Mouse (Mus musculus) adrenal gland, adult 8-10 months (tissue): ENCODE measurements at regions not wholly inside any gene's neighbourhood (a gene's known extent, or its start where the extent isn't known, plus 50 kb on each side); places are given as distances from the start of the nearest gene placed in this dataset.

Experiments
- DNase-seq: peaks from one replicate; pipeline ENCODE4 v3.0.0; 2022

- DNase-seq = no peak
Observed at GRCm38 (mm10) chr19:6644871-6645270, 102.0 kb upstream of the Slc22a12 start.

- DNase-seq = peak; percentile 22
Observed at GRCm38 (mm10) chr19:6639681-6640080, 96.8 kb upstream of the Slc22a12 start.

DNA sequence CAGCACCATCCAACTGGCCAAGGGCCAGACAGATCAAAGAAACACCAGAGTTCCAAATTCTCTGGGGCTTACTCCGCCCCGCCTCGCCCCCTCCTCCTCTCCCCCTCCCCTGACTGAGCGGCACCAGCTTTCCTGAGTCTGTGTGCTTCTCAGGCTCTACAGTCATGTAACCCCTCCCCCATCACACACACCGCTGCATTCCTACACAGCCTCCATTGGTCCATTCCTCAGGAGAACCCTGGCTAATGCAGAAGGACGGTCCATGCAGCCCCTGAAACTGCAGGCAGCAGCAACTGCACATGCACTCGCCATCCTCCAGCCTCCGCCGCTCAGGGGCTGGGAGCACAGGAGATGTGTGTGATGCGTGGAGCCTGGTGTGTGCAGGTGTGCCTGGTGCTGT, 90.6 kb upstream of the Slc22a12 start:
- no peak for DNase-seq

GRCm38 (mm10) chr19:6631817-6632216, 89.0 kb upstream of the Slc22a12 start:
- no peak for DNase-seq

DNA sequence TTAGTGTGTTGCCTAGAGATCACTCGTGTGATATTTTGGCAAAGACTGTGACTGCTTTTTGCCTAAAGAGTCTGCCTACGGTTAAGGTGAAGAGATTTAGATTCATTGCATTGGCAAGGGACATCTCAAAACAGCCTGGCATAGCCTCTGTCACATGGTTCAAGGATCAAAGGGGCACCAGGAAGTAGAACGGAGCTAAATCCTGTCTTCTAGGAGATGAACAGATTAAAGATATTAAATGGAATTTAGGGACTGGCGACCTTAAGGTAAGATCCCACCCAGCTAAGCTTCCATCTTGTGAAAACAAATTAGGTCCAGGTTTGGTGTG, 87.7 kb upstream of the Slc22a12 start:
- no peak for DNase-seq

GRCm38 (mm10) chr19:6629911-6630612, 87.2 kb upstream of the Slc22a12 start:
- no peak for DNase-seq

- no peak for DNase-seq
Observed at GRCm38 (mm10) chr19:6625574-6625973, 82.7 kb upstream of the Slc22a12 start.

- DNase-seq = no peak
Observed at GRCm38 (mm10) chr19:6621023-6621422, 78.2 kb upstream of the Slc22a12 start.

DNA sequence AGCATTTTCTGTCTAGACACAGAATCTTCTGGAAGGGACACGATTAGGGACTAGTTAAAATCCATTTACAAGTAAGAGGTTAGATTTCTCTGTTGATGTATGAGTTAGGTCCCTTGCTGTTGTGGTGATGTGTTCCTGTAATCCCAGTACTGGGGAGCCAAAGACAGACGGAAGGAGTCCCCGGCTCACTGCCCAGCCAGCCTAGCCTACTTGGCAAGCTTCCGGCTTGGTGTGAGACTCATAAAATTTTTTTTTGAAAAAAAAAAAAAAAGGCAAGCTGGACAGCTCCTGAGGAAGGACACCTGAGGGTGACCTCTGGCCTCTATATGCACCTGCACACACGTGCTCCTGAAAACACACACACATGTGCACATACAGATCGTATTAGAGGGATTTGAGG, 76.7 kb upstream of the Slc22a12 start:
- DNase-seq = no peak

DNA sequence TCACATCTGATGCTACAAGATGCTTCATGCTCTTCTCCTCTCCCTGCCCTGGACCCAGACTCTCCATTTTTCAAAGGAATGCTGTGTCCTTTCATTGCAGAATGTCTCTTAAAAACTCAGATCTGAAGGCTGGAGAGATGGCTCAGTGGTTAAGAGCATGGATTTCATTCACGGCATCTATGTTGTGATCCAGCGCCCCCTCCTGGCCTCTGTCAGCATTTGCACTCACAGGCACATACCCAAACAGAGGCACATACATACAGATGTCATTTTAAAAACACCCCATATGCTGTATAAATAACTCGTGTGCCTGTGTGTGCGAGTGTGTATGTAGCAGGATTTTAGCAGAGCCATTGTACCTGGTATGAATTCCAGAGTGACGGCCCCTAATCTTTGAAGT, 73.8 kb upstream of the Slc22a12 start:
- DNase-seq = no peak

GRCm38 (mm10) chr19:6612441-6612840, 69.6 kb upstream of the Slc22a12 start:
- no peak for DNase-seq

- DNase-seq = no peak
Observed at GRCm38 (mm10) chr19:6611921-6612320, 69.1 kb upstream of the Slc22a12 start.

- DNase-seq = no peak
Observed at GRCm38 (mm10) chr19:6610715-6611114, 67.9 kb upstream of the Slc22a12 start.

GRCm38 (mm10) chr19:6610051-6610450, 67.2 kb upstream of the Slc22a12 start:
- no peak for DNase-seq

GRCm38 (mm10) chr19:6607501-6607900, 64.7 kb upstream of the Slc22a12 start:
- DNase-seq = no peak

GRCm38 (mm10) chr19:6606667-6607066, 63.8 kb upstream of the Slc22a12 start:
- no peak for DNase-seq

DNA sequence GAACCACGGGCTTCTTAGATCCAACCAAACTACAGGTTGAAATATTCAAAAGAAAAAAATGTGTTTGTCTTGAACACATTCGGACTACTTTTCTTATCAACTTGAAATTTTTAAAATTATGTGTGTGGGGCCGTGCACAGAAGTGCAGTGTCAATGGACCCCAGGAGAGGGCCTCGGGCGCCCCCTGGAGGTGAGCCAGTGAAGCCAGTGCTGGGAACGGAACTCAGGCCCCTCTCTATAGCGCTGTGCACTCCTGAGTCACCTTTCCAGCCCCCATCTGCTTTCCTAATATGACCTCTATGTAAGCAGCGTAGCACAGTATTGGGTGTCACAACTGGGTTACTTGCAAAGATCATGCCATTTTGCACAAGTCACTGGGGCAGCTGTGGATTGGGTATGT, 61.9 kb upstream of the Slc22a12 start:
- DNase-seq = no peak

DNA sequence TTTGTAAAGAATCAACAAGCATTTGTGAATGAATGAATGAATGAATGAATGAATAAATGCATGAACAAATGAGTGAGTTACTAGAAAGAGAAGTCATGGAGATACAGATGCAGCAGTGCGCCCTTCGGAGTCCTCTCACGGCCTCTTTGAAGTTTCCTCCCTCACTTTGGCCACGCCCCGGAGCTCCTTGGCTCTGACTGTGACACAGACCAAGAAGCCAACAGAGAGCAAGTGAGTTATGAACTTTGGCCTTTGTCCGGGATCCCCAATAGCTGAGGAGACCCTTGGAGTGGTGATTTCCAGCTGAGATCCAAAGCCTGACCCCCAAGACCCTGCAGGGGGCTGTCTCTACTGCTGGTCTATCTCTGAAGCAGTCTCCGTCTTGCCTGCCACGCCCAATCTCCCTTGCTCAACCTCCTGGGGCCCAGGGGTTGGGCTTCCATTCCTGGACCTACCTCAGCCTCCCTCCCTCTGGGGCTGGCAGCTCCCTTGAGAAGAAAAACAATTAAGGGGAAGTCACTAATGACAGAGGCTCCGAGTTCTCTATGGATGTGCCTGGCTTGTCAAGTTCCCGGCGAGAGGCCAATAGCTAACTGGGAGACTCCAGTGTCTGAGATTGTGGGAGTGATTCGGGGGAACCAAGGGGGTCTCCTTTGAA, 58.2 kb upstream of the Slc22a12 start:
- DNase-seq = no peak

- no peak for DNase-seq
Observed at GRCm38 (mm10) chr19:6599281-6599680, 56.4 kb upstream of the Slc22a12 start.

DNA sequence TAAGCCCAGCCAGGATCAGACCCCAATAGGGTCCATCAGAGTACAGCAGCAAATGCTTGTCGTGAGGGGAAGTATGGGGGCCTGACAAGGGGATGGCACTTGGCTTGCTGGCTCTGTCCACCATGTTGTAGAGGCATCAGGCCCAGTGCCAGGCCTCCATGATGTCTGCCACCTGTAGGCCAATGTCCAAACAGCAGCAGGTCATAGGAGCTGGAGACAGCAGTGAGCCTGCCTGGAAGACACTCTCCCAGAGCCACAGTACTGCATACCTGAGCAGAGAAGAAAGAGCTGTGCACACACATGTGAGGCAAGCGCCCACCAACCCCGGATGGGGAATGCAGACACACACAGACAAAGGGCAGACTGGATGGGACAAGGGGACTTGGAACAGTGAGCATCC, 55.4 kb upstream of the Slc22a12 start:
- no peak for DNase-seq

DNA sequence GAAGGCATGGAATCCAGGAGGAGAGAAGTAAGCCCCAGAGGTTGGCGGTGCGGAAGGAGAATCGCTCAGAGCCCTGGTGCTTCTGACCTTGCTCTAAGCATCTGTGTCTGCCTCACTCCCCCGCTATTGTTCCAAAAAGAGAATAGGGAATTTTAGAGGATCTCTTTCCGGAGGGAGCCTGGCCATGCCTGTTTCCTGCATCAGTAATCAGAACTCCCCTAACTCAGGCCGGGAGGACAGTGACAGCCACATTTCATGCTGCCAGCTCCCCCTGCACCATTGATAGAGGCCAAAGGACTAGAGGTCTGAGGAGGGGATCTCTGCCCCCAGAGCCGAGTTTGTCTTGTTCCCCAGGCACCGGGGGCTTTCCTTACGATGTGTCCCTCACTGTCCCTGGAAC, 53.0 kb upstream of the Slc22a12 start:
- DNase-seq = no peak
